Mouse (Mus musculus): Measurements from ENCODE around the gene Col8a2. TPM values are rescaled to one million over a fixed set of nuclear protein-coding genes. Genes with fewer than 3 reads are reported as not detected.

Col8a2 gene
- polyA plus RNA-seq, 1 experiment from 2014 or later: 1.4 TPM

GRCm38 (mm10) chr4:126321854-126322511 is 35.4 kb downstream of the Col8a2 start:
- Histone ChIP-seq H3K4me1 (ENCODE audit: control insufficient read depth, insufficient read depth, low read length) (peaks cover 10% of the 10 kb centered on the region), H3K4me2 (ENCODE audit: low read depth, severe bottlenecking) (peak overlapping the region; percentile 88; the same call in 1 of the 2 replicates), H3K36me3 (ENCODE audit: control insufficient read depth, insufficient read depth, low read length) (peaks cover 6% of the 10 kb centered on the region; the same call in 1 of the 2 replicates), H3K9ac (ENCODE audit: low read length) (no peak overlapping the region; the same call in 1 of the 2 replicates), H3K27me3 (ENCODE audit: control insufficient read depth, insufficient read depth, low read length) (peaks cover 8% of the 10 kb centered on the region), H3K9me3 (ENCODE audit: control insufficient read depth, low read length) (no peaks in the 10 kb centered on the region), H3K27ac (replicated peaks; ENCODE audit: low read depth, low read length) (no peak overlapping the region), H3K4me3 (ENCODE audit: low read depth, low read length) (peak overlapping the region; percentile 71)
- ATAC-seq (ENCODE audit: insufficient number of reproducible peaks, low FRiP score, low TSS enrichment, low read depth) (0 out of 2 replicates have a peak, but pooled peaks have one; percentile 13), DNase-seq (ENCODE audit: low spot score) (no peak)
- 51% methylated on average over 28 of the region's 28 CpGs for WGBS

DNA sequence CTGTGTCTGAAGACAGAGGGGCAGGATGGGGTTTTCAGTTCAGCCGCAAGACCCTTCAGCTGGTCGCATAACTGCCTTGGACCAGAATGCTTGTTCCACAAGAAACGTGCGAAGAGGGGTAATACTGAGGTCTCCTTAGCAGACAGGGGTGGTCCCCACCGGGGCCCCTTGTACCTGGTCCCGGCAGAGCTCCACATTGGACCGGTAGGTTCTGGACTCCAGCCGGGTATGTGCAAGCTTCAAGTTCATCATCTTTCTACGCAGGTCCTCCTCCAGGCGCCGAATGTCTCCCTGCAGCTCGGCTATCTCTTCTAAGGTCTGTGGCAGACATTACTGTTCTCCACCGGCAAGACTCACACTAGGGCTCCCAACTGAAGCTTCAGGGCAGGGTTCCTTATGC is 36.1 kb downstream of the Col8a2 start:
- DNase-seq (ENCODE audit: low spot score) (no peak), ATAC-seq (ENCODE audit: insufficient number of reproducible peaks, low FRiP score, low TSS enrichment, low read depth) (no peak)
- H3K27ac ChIP-seq (replicated peaks; ENCODE audit: low read depth, low read length): no peak overlapping the region
- no peak overlapping the region for H3K9ac ChIP-seq (ENCODE audit: low read length)
- H3K4me1 ChIP-seq (ENCODE audit: control insufficient read depth, insufficient read depth, low read length): peaks cover 10% of the 10 kb centered on the region
- H3K4me3 ChIP-seq (ENCODE audit: low read depth, low read length): no peak overlapping the region
- WGBS: 95% methylated on average over 13 of the region's 13 CpGs
- H3K4me2 ChIP-seq (ENCODE audit: low read depth, severe bottlenecking): no peak overlapping the region
- H3K9me3 ChIP-seq (ENCODE audit: control insufficient read depth, low read length): no peaks in the 10 kb centered on the region
- H3K27me3 ChIP-seq (ENCODE audit: control insufficient read depth, insufficient read depth, low read length): peaks cover 8% of the 10 kb centered on the region
- peaks cover 6% of the 10 kb centered on the region; the same call in 1 of the 2 replicates for H3K36me3 ChIP-seq (ENCODE audit: control insufficient read depth, insufficient read depth, low read length)

DNA sequence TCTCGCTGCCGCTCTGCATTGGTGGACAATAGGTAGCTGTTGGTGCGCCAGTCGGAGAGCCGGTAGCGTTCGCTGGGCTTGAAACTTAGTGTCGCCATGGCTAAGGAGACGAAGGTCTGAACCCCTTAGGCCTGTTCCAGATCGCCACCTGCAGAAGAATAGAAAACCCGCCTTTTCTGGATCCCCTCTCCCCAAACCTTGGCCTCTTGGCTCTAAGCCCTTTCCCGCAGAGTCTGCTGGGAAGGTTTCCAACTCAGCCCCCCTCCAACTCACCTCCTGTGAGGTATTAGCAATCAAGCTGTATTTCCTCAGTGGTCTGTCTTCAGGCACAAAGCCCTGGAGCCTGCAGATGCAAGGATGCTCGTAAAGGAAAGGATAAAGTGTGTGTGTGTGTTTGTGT is 38.3 kb downstream of the Col8a2 start:
- Histone ChIP-seq H3K27me3 (ENCODE audit: control insufficient read depth, insufficient read depth, low read length) (peaks cover 8% of the 10 kb centered on the region), H3K4me2 (ENCODE audit: low read depth, severe bottlenecking) (no peak overlapping the region), H3K36me3 (ENCODE audit: control insufficient read depth, insufficient read depth, low read length) (no peaks in the 10 kb centered on the region), H3K27ac (replicated peaks; ENCODE audit: low read depth, low read length) (no peak overlapping the region), H3K9ac (ENCODE audit: low read length) (no peak overlapping the region), H3K4me3 (ENCODE audit: low read depth, low read length) (no peak overlapping the region), H3K4me1 (ENCODE audit: control insufficient read depth, insufficient read depth, low read length) (peaks cover 10% of the 10 kb centered on the region), H3K9me3 (ENCODE audit: control insufficient read depth, low read length) (no peaks in the 10 kb centered on the region)
- no peak for ATAC-seq (ENCODE audit: insufficient number of reproducible peaks, low FRiP score, low TSS enrichment, low read depth)
- no peak for DNase-seq (ENCODE audit: low spot score)
- 24% methylated on average over 13 of the region's 13 CpGs for WGBS

DNA sequence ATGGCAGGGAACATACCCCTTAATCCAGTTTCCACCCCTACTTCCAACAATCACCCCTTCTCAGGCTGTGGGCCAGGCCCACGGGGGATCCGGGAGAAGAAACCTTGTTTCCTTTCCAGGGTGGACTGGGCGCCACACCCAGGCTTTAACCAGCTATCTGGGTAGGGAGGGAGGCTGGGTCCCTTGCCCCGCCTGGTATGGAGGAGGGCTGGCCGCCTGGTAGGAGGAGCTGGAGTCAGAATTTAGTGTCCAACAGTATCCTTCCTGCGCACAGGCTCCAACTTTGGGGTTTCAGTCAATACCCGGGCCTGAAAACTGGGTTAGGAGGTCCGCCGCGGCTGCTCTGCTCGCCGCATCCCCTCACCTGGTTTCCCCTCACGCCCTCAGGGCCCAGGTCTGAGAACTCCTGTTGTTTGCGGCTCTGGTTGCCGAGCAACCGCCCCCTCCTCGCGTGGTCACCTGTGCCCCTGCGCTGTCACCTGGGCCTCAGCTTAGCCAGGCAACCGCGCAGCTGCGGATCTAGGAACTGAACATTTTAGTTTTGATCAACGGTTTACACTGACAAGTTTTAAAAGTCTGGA is 38.8 kb downstream of the Col8a2 start, which contains the start of gene Tekt2:
TSS of gene Tekt2 (minus strand) at position 408 of the 581 bp plus-strand sequence.
- WGBS: 6% methylated on average over 23 of the region's 23 CpGs
- peaks cover 9% of the 10 kb centered on the region for H3K4me1 ChIP-seq (ENCODE audit: control insufficient read depth, insufficient read depth, low read length)
- H3K4me2 ChIP-seq (ENCODE audit: low read depth, severe bottlenecking): peak within 1 kb of the TSS; percentile 37
- ATAC-seq (ENCODE audit: insufficient number of reproducible peaks, low FRiP score, low TSS enrichment, low read depth): no peak
- DNase-seq (ENCODE audit: low spot score): peak; percentile 52
- H3K9ac ChIP-seq (ENCODE audit: low read length): no peak within 1 kb of the TSS
- no peak within 1 kb of the TSS for H3K27ac ChIP-seq (replicated peaks; ENCODE audit: low read depth, low read length)
- H3K36me3 ChIP-seq (ENCODE audit: control insufficient read depth, insufficient read depth, low read length): no peaks in the 10 kb centered on the region
- H3K4me3 ChIP-seq (ENCODE audit: low read depth, low read length): no peak within 1 kb of the TSS
- peaks cover 8% of the 10 kb centered on the region for H3K27me3 ChIP-seq (ENCODE audit: control insufficient read depth, insufficient read depth, low read length)
- H3K9me3 ChIP-seq (ENCODE audit: control insufficient read depth, low read length): no peaks in the 10 kb centered on the region

DNA sequence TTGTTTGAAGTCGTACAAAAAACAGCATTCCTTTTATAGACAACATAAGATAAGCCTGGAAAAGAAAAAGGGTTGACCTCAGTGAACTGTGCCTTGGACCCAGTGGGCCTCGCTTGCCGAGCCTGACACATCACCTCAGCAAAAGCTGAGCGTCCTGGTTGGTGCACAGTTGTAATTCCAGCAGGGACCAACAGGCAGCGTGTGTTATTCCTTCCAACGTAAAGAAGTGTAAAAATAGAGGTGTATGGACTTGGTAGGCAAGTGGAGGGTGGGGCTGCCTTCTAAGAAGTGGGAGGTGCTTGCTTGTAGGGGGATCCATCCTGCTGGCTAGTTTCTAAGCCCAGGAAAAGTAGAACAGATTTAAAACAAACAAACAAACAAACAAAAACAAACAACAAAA is 39.4 kb downstream of the Col8a2 start:
- no peak for ATAC-seq (ENCODE audit: insufficient number of reproducible peaks, low FRiP score, low TSS enrichment, low read depth)

GRCm38 (mm10) chr4:126330295-126330694 is 43.7 kb downstream of the Col8a2 start:
- H3K9ac ChIP-seq (ENCODE audit: low read length): no peak overlapping the region
- H3K4me2 ChIP-seq (ENCODE audit: low read depth, severe bottlenecking): no peak overlapping the region
- ATAC-seq (ENCODE audit: insufficient number of reproducible peaks, low FRiP score, low TSS enrichment, low read depth): no peak
- H3K27ac ChIP-seq (replicated peaks; ENCODE audit: low read depth, low read length): no peak overlapping the region
- H3K4me1 ChIP-seq (ENCODE audit: control insufficient read depth, insufficient read depth, low read length): peaks cover 3% of the 10 kb centered on the region; the same call in 1 of the 2 replicates
- H3K27me3 ChIP-seq (ENCODE audit: control insufficient read depth, insufficient read depth, low read length): peaks cover 6% of the 10 kb centered on the region
- no peak overlapping the region for H3K4me3 ChIP-seq (ENCODE audit: low read depth, low read length)
- no peaks in the 10 kb centered on the region for H3K36me3 ChIP-seq (ENCODE audit: control insufficient read depth, insufficient read depth, low read length)
- WGBS: 89% methylated on average over 4 of the region's 4 CpGs
- DNase-seq (ENCODE audit: low spot score): no peak
- no peaks in the 10 kb centered on the region for H3K9me3 ChIP-seq (ENCODE audit: control insufficient read depth, low read length)

More for the DNA sequence above, 39.4 kb downstream of the Col8a2 start:
- no peaks in the 10 kb centered on the region for H3K36me3 ChIP-seq (ENCODE audit: control insufficient read depth, insufficient read depth, low read length)
- H3K27me3 ChIP-seq (ENCODE audit: control insufficient read depth, insufficient read depth, low read length): peaks cover 8% of the 10 kb centered on the region
- H3K9ac ChIP-seq (ENCODE audit: low read length): no peak overlapping the region
- WGBS: 20% methylated on average over 6 of the region's 6 CpGs
- H3K9me3 ChIP-seq (ENCODE audit: control insufficient read depth, low read length): no peaks in the 10 kb centered on the region
- H3K4me1 ChIP-seq (ENCODE audit: control insufficient read depth, insufficient read depth, low read length): peaks cover 3% of the 10 kb centered on the region; the same call in 1 of the 2 replicates
- H3K27ac ChIP-seq (replicated peaks; ENCODE audit: low read depth, low read length): no peak overlapping the region
- H3K4me2 ChIP-seq (ENCODE audit: low read depth, severe bottlenecking): no peak overlapping the region
- DNase-seq (ENCODE audit: low spot score): no peak
- H3K4me3 ChIP-seq (ENCODE audit: low read depth, low read length): no peak overlapping the region

GRCm38 (mm10) chr4:126331751-126332150 is 45.2 kb downstream of the Col8a2 start:
- H3K27ac ChIP-seq (replicated peaks; ENCODE audit: low read depth, low read length): no peak overlapping the region
- ATAC-seq (ENCODE audit: insufficient number of reproducible peaks, low FRiP score, low TSS enrichment, low read depth) (no peak), DNase-seq (ENCODE audit: low spot score) (no peak)
- H3K4me1 ChIP-seq (ENCODE audit: control insufficient read depth, insufficient read depth, low read length): no peaks in the 10 kb centered on the region
- 76% methylated on average over 1 of the region's 1 CpGs for WGBS
- no peak overlapping the region for H3K4me2 ChIP-seq (ENCODE audit: low read depth, severe bottlenecking)
- no peaks in the 10 kb centered on the region for H3K36me3 ChIP-seq (ENCODE audit: control insufficient read depth, insufficient read depth, low read length)
- H3K4me3 ChIP-seq (ENCODE audit: low read depth, low read length): no peak overlapping the region
- no peaks in the 10 kb centered on the region for H3K9me3 ChIP-seq (ENCODE audit: control insufficient read depth, low read length)
- H3K9ac ChIP-seq (ENCODE audit: low read length): no peak overlapping the region
- no peaks in the 10 kb centered on the region for H3K27me3 ChIP-seq (ENCODE audit: control insufficient read depth, insufficient read depth, low read length)

- Histone ChIP-seq H3K4me1 (ENCODE audit: control insufficient read depth, insufficient read depth, low read length) (no peaks in the 10 kb centered on the region), H3K4me2 (ENCODE audit: low read depth, severe bottlenecking) (no peak overlapping the region), H3K4me3 (ENCODE audit: low read depth, low read length) (no peak overlapping the region), H3K9me3 (ENCODE audit: control insufficient read depth, low read length) (no peaks in the 10 kb centered on the region), H3K9ac (ENCODE audit: low read length) (no peak overlapping the region), H3K27ac (replicated peaks; ENCODE audit: low read depth, low read length) (no peak overlapping the region), H3K36me3 (ENCODE audit: control insufficient read depth, insufficient read depth, low read length) (no peaks in the 10 kb centered on the region), H3K27me3 (ENCODE audit: control insufficient read depth, insufficient read depth, low read length) (no peaks in the 10 kb centered on the region)
- DNase-seq (ENCODE audit: low spot score) (peak; percentile 45), ATAC-seq (ENCODE audit: insufficient number of reproducible peaks, low FRiP score, low TSS enrichment, low read depth) (no peak)
- 49% methylated on average over 3 of the region's 3 CpGs for WGBS
Measured at GRCm38 (mm10) chr4:126332358-126332757, 45.8 kb downstream of the Col8a2 start.

Measured in limb, embryonic 11.5 days (tissue).